Mouse (Mus musculus) heart, postnatal 0 days (tissue): ENCODE data around the gene Fbf1.

ENCODE experiments used
- CTCF ChIP-seq: IDR thresholded peaks from 2 replicates; pipeline ENCODE4 v1.5.1; 2016; ENCODE audit warnings: antibody characterized with exemption, control low read depth, low read depth
- EP300 ChIP-seq: IDR thresholded peaks from 2 replicates; pipeline ENCODE4 v1.6.1; 2016; ENCODE audit warnings: antibody characterized with exemption, low read depth

DNA sequence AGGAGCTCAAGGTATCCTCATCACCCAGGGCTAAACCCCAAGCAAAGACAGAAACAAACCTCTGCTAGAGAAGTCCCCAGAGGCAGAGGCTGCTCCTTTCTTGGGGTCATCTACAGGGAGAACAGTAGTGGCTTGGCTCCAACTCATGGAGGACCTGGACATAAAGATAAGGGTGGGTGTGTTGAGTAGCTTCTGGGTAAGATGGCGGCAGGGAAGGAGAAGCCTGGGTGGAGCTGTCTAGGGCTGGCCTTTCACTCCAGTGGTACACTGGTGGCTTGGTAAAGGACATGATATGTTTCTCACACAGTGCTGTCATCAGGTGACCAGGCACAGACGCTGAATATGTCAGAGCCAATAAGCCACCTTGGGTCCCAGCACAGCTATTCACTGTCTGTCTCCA is 17.0 kb downstream of the Fbf1 start:
- TF ChIP-seq CTCF (no peak), EP300 (no peak)
